Mouse (Mus musculus) liver, embryonic 14.5 days (tissue): ENCODE results near the gene Dgat2l6. TPM values are rescaled to one million over a fixed set of nuclear protein-coding genes. Genes with fewer than 3 reads are reported as not detected.

ENCODE experiments used
- ATAC-seq: fragments of 200-750 bp; cut with Nextera tagmentation; 2 replicates; pipeline ENCODE4 v1.8.0; 2017; ENCODE audit warnings: moderate number of reproducible peaks, mild to moderate bottlenecking, moderate library complexity; ENCODE audit not compliant: insufficient read depth
- DNase-seq, 3 experiments: peaks; one replicate each; pipeline ENCODE4 v3.0.0-alpha.2; 2012 to 2013; ENCODE audit warnings: low read depth in 3 of 3, low spot score in 3 of 3
- H3K27ac ChIP-seq: fragments of 300-500 bp; sonication (generic); 2 replicates; pipeline ENCODE4 v1.5.1; 2014; ENCODE audit warnings: moderate library complexity, mild to moderate bottlenecking, control low read depth, inconsistent platforms
- H3K27me3 ChIP-seq: fragments of 300-500 bp; sonication (generic); 2 replicates; pipeline ENCODE4 v1.6.1; 2014; ENCODE audit warnings: mild to moderate bottlenecking, low read length, moderate library complexity; ENCODE audit not compliant: control insufficient read depth, insufficient read depth
- H3K36me3 ChIP-seq: fragments of 300-500 bp; sonication (generic); replicated peaks from 2 replicates; pipeline ENCODE4 v1.6.1; 2014; ENCODE audit warnings: low read depth; ENCODE audit not compliant: control insufficient read depth, insufficient read depth
- H3K4me1 ChIP-seq, 2 experiments: fragments of 200-500 bp in 1 of 2; fragments of 300-500 bp in 1 of 2; sonication (generic) in 1 of 2; replicated peaks; 2 replicates each; pipeline ENCODE4 v1.6.1; 2012 to 2014; ENCODE audit warnings: antibody characterized with exemption in 1 of 2, inconsistent platforms in 1 of 2, low read length in 1 of 2; ENCODE audit not compliant: control insufficient read depth in 2 of 2, insufficient read depth in 2 of 2
- H3K4me2 ChIP-seq: fragments of 300-500 bp; sonication (generic); 2 replicates; pipeline ENCODE4 v1.6.1; 2014; ENCODE audit warnings: low read depth, mild to moderate bottlenecking, control low read depth, moderate library complexity
- H3K4me3 ChIP-seq, 2 experiments: fragments of 200-500 bp in 1 of 2; fragments of 300-500 bp in 1 of 2; sonication (generic) in 1 of 2; 2 replicates each; pipeline ENCODE4 v1.5.1; 2012 to 2014; ENCODE audit warnings: low read depth in 2 of 2, low read length in 2 of 2, mild to moderate bottlenecking in 2 of 2, control low read depth in 1 of 2, inconsistent platforms in 1 of 2, moderate library complexity in 1 of 2; ENCODE audit not compliant: insufficient read depth in 1 of 2
- H3K9ac ChIP-seq: fragments of 300-500 bp; sonication (generic); replicated peaks from 2 replicates; pipeline ENCODE4 v1.6.1; 2014; ENCODE audit warnings: mild to moderate bottlenecking, control low read depth, moderate library complexity
- H3K9me3 ChIP-seq: fragments of 300-500 bp; sonication (generic); 2 replicates; pipeline ENCODE4 v1.6.1; 2016; ENCODE audit warnings: low read length, mixed read lengths; ENCODE audit not compliant: control insufficient read depth
- CTCF ChIP-seq: IDR thresholded peaks from 2 replicates; pipeline ENCODE4 v1.5.1; 2016; ENCODE audit warnings: antibody characterized with exemption, low read depth, control low read depth
- EP300 ChIP-seq: IDR thresholded peaks from 2 replicates; pipeline ENCODE4 v1.6.1; 2016; ENCODE audit warnings: antibody characterized with exemption, low read depth
- WGBS: fragments of 180-500 bp; shearing (Covaris S2); extraction: QIAGEN DNeasy Blood & Tissue Kit; methylation state at CpG from one replicate; pipeline ENCODE4 v1.1.7; 2014; ENCODE audit not compliant: insufficient replicate concordance; 5-methylcytosine and 5-hydroxymethylcytosine counted together
- polyA plus RNA-seq, 2 experiments: library from polyadenylated mRNA; depleted of rRNA in 1 of 2; stranded (reverse) in 1 of 2; unstranded in 1 of 2; fragments of >200 nt; fragmentation: Nextera tagmentation in 1 of 2; extraction: Ambion mirVana in 1 of 2; gene quantifications; 2 replicates each; pipeline versions ENCODE4 v1.2.1 to v1.2.3; 2012 to 2014

Dgat2l6 gene
- polyA plus RNA-seq, 2 experiments, result not detected

- Histone ChIP-seq H3K27ac (no peak overlapping the region), H3K4me3 (no peak overlapping the region), H3K27me3 (no peaks in the 10 kb centered on the region), H3K36me3 (no peaks in the 10 kb centered on the region), H3K4me2 (no peak overlapping the region), H3K4me1 (no peaks in the 10 kb centered on the region), H3K9ac (no peak overlapping the region), H3K9me3 (no peaks in the 10 kb centered on the region)
- DNase-seq (no peak), ATAC-seq (no peak)
- 80% methylated on average over 6 of the region's 6 CpGs for WGBS
- TF ChIP-seq CTCF, result no peak
- TF ChIP-seq EP300, result no peak
Observed at GRCm38 (mm10) chrX:100517626-100518025, 7.0 kb upstream of the Dgat2l6 start.

- Histone ChIP-seq H3K9ac (no peak overlapping the region), H3K27ac (no peak overlapping the region), H3K4me2 (no peak overlapping the region), H3K36me3 (no peaks in the 10 kb centered on the region), H3K4me3 (no peak overlapping the region), H3K27me3 (no peaks in the 10 kb centered on the region), H3K9me3 (no peaks in the 10 kb centered on the region), H3K4me1 (no peaks in the 10 kb centered on the region)
- TF ChIP-seq CTCF, result no peak
- TF ChIP-seq EP300, result no peak
- WGBS, result 47% methylated on average over 2 of the region's 2 CpGs
- ATAC-seq, result no peak
- no peak for DNase-seq
Observed at GRCm38 (mm10) chrX:100518532-100518931, 6.1 kb upstream of the Dgat2l6 start.

GRCm38 (mm10) chrX:100556026-100556425 is 31.4 kb downstream of the Dgat2l6 start:
- H3K27me3 ChIP-seq, result no peaks in the 10 kb centered on the region
- no peaks in the 10 kb centered on the region for H3K4me1 ChIP-seq
- no peak overlapping the region for H3K4me2 ChIP-seq
- H3K9ac ChIP-seq, result no peak overlapping the region
- TF ChIP-seq CTCF, result no peak
- no peak for TF ChIP-seq EP300
- no peak overlapping the region for H3K4me3 ChIP-seq
- no peaks in the 10 kb centered on the region for H3K36me3 ChIP-seq
- no peak for DNase-seq
- H3K27ac ChIP-seq, result no peak overlapping the region
- no peak for ATAC-seq
- no peaks in the 10 kb centered on the region for H3K9me3 ChIP-seq
- WGBS, result 64% methylated on average over 3 of the region's 3 CpGs

GRCm38 (mm10) chrX:100565696-100566095 is 41.1 kb downstream of the Dgat2l6 start:
- Histone ChIP-seq H3K4me1 (no peaks in the 10 kb centered on the region), H3K27ac (no peak overlapping the region), H3K4me3 (no peak overlapping the region), H3K27me3 (no peaks in the 10 kb centered on the region), H3K9me3 (no peaks in the 10 kb centered on the region), H3K4me2 (no peak overlapping the region), H3K9ac (no peak overlapping the region), H3K36me3 (no peaks in the 10 kb centered on the region)
- DNase-seq, result no peak
- WGBS, result 50% methylated on average over 3 of the region's 3 CpGs
- TF ChIP-seq CTCF (no peak), EP300 (no peak)
- ATAC-seq, result no peak

- H3K36me3 ChIP-seq, result no peaks in the 10 kb centered on the region
- no peak within 1 kb of the TSS for H3K9ac ChIP-seq
- H3K9me3 ChIP-seq, result no peaks in the 10 kb centered on the region
- H3K4me2 ChIP-seq, result no peak within 1 kb of the TSS
- ATAC-seq (no peak), DNase-seq (no peak)
- 44% methylated on average over 1 of the region's 1 CpGs for WGBS
- H3K4me1 ChIP-seq, result no peaks in the 10 kb centered on the region
- no peak within 1 kb of the TSS for H3K4me3 ChIP-seq
- H3K27ac ChIP-seq, result no peak within 1 kb of the TSS
- H3K27me3 ChIP-seq, result no peaks in the 10 kb centered on the region
- TF ChIP-seq CTCF (no peak), EP300 (no peak)
Observed at GRCm38 (mm10) chrX:100571951-100572350, 47.3 kb downstream of the Dgat2l6 start, which contains the start of gene Awat1. TSS of gene Awat1 (plus strand) at chrX:100572251.
